Mouse (Mus musculus) stomach, embryonic 14.5 days (tissue): ENCODE results near the gene Thoc6. TPM values are rescaled to one million over a fixed set of nuclear protein-coding genes. Genes with fewer than 3 reads are reported as not detected.

Experiments
- ATAC-seq: fragments of 200-750 bp; cut with Nextera tagmentation; 2 replicates; pipeline ENCODE4 v1.8.0; 2017; ENCODE audit warnings: low read depth, moderate TSS enrichment; ENCODE audit not compliant: insufficient number of reproducible peaks, insufficient read depth, low FRiP score
- H3K27ac ChIP-seq: fragments of 300-500 bp; sonication (generic); 2 replicates; pipeline ENCODE4 v1.5.1; 2014; ENCODE audit warnings: mild to moderate bottlenecking, low read length, moderate library complexity, mixed read lengths
- H3K27me3 ChIP-seq: fragments of 300-500 bp; sonication (generic); 2 replicates; pipeline ENCODE4 v1.6.1; 2014; ENCODE audit warnings: low read length, control low read depth, mixed read lengths; ENCODE audit not compliant: control insufficient read depth, insufficient read depth
- H3K36me3 ChIP-seq: fragments of 300-500 bp; sonication (generic); 2 replicates; pipeline ENCODE4 v1.6.1; 2014; ENCODE audit warnings: mild to moderate bottlenecking, control low read depth, low read length, moderate library complexity, mixed read lengths; ENCODE audit not compliant: control insufficient read depth, insufficient read depth
- H3K4me1 ChIP-seq: fragments of 300-500 bp; sonication (generic); 2 replicates; pipeline ENCODE4 v1.6.1; 2014; ENCODE audit warnings: low read length, control low read depth, mixed read lengths; ENCODE audit not compliant: control insufficient read depth, insufficient read depth
- H3K4me2 ChIP-seq: fragments of 300-500 bp; sonication (generic); replicated peaks from 2 replicates; pipeline ENCODE4 v1.6.1; 2014; ENCODE audit warnings: low read depth, low read length, control low read depth
- H3K4me3 ChIP-seq: fragments of 300-500 bp; sonication (generic); 2 replicates; pipeline ENCODE4 v1.5.1; 2014; ENCODE audit warnings: low read depth, low read length, control low read depth
- H3K9ac ChIP-seq: fragments of 300-500 bp; sonication (generic); replicated peaks from 2 replicates; pipeline ENCODE4 v1.6.1; 2014; ENCODE audit warnings: low read depth, mild to moderate bottlenecking, control low read depth, low read length, moderate library complexity, mixed read lengths
- H3K9me3 ChIP-seq: fragments of 300-500 bp; sonication (generic); 2 replicates; pipeline ENCODE4 v1.6.1; 2016; ENCODE audit warnings: low read depth, low read length, control low read depth; ENCODE audit not compliant: control insufficient read depth
- WGBS: fragments of 180-500 bp; shearing (Covaris S2); extraction: QIAGEN DNeasy Blood & Tissue Kit; methylation state at CpG from one replicate; pipeline ENCODE4 v1.1.7; 2014; 5-methylcytosine and 5-hydroxymethylcytosine counted together
- polyA plus RNA-seq: library from polyadenylated mRNA; unstranded; fragments of >200 nt; fragmentation: Nextera tagmentation; extraction: Ambion mirVana; gene quantifications from 2 replicates; pipeline ENCODE4 v1.2.1, GENCODE M21; 2014

Thoc6 gene
- 36.5 and 40.0 TPM in 2 replicates for polyA plus RNA-seq

DNA sequence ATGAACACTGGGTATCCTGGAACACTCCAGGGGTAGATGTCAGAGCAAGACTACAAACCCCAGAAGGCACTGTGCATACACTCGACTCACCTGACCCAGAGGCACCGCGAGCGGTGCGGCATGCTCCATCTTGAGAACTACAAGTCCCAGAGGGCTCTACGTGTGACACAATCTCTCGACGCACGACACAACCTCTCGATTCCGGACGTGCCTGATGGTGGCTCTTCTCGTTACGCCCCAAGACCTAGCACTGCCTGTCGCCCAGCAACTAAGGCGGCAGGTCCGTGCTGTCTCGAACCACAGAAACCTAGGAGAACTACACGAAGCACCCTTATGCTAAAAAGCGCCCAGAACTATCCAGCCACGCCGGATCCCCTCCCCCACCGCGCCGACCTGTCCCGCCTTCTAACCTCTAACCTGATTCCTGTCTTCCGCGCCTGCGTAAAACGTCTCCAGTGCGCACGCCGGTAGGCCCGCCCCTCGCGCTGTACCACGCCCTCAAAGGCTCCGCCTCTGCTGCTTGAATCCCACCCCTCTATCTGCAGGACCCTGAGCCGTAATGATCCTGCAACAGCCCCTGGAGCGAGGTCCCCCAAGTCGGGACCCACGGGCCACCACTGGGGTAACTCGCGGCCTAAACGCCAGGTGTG, at the start of gene Thoc6, which contains the start of gene Hcfc1r1:
Gene Thoc6, minus strand, starts transcription at position 459 of the 650 bp plus-strand sequence.
Gene Hcfc1r1, plus strand, starts transcription at position 173 of the 650 bp plus-strand sequence.
- no peaks in the 10 kb centered on the region for H3K27me3 ChIP-seq
- H3K9me3 ChIP-seq = no peaks in the 10 kb centered on the region
- H3K4me2 ChIP-seq = peak within 1 kb of the TSS; percentile 72
- WGBS = 0% methylated on average over 45 of the region's 45 CpGs
- H3K9ac ChIP-seq = peak within 1 kb of the TSS; percentile 47; the same call in 1 of the 2 replicates
- peak within 1 kb of the TSS; percentile 54 for H3K4me3 ChIP-seq
- H3K27ac ChIP-seq = peak within 1 kb of the TSS; percentile 68; the same call in 1 of the 2 replicates
- H3K36me3 ChIP-seq = peaks cover 17% of the 10 kb centered on the region
- peaks cover 29% of the 10 kb centered on the region; the same call in 1 of the 2 replicates for H3K4me1 ChIP-seq
- peak; percentile 91 for ATAC-seq

DNA sequence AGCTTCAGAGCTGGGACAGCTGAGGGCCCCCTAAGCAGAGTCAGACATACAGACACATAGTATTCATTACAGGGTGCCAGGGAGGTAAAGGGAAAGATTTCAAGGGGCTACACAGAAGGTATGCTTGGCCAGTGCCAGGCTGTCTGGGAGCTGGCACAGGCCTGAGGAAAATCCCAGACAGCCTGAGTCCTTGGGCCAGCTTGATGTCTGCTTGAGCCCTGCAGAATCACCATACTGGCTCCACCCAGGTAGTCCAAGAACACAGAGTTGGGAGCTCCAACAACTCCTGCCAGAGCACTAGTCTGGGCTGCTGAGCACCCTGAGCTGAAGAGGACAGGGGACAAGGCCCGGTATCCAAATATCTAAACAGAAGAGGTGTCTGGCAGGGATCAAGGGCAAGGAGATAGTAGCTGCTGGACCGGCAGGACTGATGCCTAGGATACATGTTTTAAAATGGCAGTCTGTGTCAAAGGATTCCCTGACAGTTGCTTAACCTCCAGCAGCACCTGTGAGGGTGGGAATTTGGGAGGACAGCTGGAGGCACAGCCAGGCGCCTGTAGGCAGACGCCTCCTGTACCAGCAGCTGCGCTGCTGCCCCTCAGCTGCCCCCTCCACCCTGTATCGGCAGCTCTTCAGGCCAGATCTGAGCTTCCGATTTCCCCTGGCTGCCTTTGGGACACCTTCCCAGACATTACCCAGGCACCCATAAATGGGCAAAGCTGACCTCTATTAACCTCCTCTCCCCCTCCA, 48.9 kb upstream of the Thoc6 start, which contains the start of gene 1520401A03Rik:
Gene 1520401A03Rik, minus strand, starts transcription at position 408 of the 750 bp plus-strand sequence.
- Histone ChIP-seq H3K36me3 (no peaks in the 10 kb centered on the region), H3K9ac (no peak within 1 kb of the TSS), H3K9me3 (no peaks in the 10 kb centered on the region), H3K27ac (no peak within 1 kb of the TSS), H3K4me1 (peaks cover 5% of the 10 kb centered on the region; the same call in 1 of the 2 replicates), H3K4me2 (no peak within 1 kb of the TSS), H3K4me3 (no peak within 1 kb of the TSS), H3K27me3 (no peaks in the 10 kb centered on the region)
- no peak for ATAC-seq
- WGBS = 68% methylated on average over 7 of the region's 7 CpGs

DNA sequence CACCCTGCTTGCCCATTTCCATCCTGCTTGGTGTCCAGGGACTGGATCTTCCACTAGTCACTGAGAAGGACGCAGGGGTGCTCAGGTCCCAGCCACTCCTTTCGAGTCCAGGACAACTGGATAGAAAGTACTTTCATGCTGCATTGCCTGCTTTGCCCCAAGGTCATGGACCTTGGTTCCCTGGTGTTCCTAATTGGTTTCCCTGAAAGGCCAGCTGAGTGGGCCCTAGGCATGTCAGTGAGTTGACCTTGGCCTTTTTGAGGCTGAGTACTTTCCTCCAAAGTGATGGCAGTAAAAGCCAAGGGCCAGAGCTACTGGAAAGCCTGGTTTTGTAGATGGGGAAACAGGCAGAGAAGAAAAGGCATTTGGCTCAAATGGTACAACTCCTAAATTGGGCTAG, 48.2 kb upstream of the Thoc6 start:
- H3K4me2 ChIP-seq = no peak overlapping the region
- no peaks in the 10 kb centered on the region for H3K9me3 ChIP-seq
- H3K27me3 ChIP-seq = no peaks in the 10 kb centered on the region
- no peak overlapping the region for H3K9ac ChIP-seq
- no peak overlapping the region for H3K4me3 ChIP-seq
- ATAC-seq = no peak
- no peak overlapping the region for H3K27ac ChIP-seq
- no peaks in the 10 kb centered on the region for H3K36me3 ChIP-seq
- H3K4me1 ChIP-seq = no peaks in the 10 kb centered on the region
- WGBS = 92% methylated on average over 2 of the region's 2 CpGs

DNA sequence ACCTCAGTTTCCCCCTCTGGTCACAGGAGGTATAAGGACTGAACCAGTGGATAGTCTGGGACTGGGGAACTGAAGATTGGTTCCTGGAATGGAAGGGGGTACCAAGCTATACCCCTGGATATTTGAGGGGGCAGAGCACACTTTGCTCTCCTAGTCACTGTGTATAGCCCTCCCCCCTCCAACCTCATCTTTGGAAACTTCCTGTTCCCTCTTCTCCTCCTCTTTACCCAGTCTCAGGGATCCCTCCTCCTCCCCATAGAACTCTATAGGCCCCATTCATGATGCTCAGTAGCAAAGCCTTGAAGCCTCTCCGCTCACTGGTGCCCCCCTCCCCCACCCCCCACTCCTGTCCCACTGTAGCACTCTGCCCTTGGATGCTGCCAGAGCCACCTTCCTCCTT, 45.8 kb upstream of the Thoc6 start:
- no peaks in the 10 kb centered on the region for H3K36me3 ChIP-seq

DNA sequence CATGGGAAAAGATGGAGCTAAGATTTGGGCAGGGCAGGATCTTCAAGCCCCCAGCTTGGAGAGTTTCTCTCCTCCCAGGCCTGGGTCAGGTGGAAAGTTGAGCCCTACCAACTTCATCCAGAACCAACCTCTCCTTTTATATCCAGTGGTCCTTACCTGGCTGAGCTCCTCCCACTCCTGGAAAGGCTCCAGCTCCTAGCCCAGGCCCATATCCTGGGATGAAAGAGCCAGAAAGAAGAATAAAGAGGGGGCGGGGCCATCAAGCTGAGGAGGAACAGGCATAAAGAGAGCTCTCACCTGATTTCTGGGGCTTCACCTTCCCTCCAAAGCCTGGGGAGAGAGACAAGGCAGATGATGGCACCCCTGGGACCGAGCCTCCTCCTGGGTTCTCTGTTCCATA, 43.3 kb upstream of the Thoc6 start:
- H3K4me1 ChIP-seq = no peaks in the 10 kb centered on the region
- no peak overlapping the region for H3K4me3 ChIP-seq
- no peaks in the 10 kb centered on the region for H3K27me3 ChIP-seq
- H3K9me3 ChIP-seq = no peaks in the 10 kb centered on the region
- H3K27ac ChIP-seq = no peak overlapping the region
- ATAC-seq = no peak
- H3K9ac ChIP-seq = no peak overlapping the region
- H3K4me2 ChIP-seq = no peak overlapping the region
- WGBS = 71% methylated on average over 2 of the region's 2 CpGs
- H3K36me3 ChIP-seq = no peaks in the 10 kb centered on the region

More for the DNA sequence above, 45.8 kb upstream of the Thoc6 start:
- no peak overlapping the region for H3K9ac ChIP-seq
- H3K4me2 ChIP-seq = no peak overlapping the region
- no peak overlapping the region for H3K27ac ChIP-seq
- H3K4me1 ChIP-seq = no peaks in the 10 kb centered on the region
- WGBS = 20% methylated on average over 1 of the region's 1 CpGs
- no peak for ATAC-seq
- no peaks in the 10 kb centered on the region for H3K9me3 ChIP-seq
- H3K4me3 ChIP-seq = no peak overlapping the region
- no peaks in the 10 kb centered on the region for H3K27me3 ChIP-seq

DNA sequence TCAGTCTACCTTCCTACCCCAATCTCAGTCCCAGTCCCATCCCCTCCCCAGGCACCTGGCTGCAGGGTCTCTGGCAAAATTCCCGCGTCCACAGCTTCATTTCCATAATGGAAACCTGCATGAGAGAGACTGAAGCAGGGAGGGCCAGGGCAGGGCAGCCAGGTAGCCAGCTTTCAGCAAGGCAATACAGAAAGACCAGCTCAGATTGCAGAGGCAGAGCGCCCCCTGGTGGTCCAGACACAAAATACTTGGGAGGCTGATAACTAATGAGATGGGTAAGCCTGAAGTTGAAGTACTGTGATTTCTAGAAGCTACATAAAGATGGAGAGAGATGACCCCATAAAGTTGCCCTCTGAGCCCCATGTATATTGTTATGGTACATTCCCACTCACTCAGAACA, 32.5 kb upstream of the Thoc6 start:
- H3K9me3 ChIP-seq = no peaks in the 10 kb centered on the region
- 0% methylated on average over 3 of the region's 3 CpGs for WGBS
- H3K36me3 ChIP-seq = no peaks in the 10 kb centered on the region
- no peak overlapping the region for H3K9ac ChIP-seq
- no peak for ATAC-seq
- no peak overlapping the region for H3K27ac ChIP-seq
- H3K4me3 ChIP-seq = no peak overlapping the region
- no peak overlapping the region for H3K4me2 ChIP-seq
- H3K4me1 ChIP-seq = peaks cover 6% of the 10 kb centered on the region; the same call in 1 of the 2 replicates
- no peaks in the 10 kb centered on the region for H3K27me3 ChIP-seq

DNA sequence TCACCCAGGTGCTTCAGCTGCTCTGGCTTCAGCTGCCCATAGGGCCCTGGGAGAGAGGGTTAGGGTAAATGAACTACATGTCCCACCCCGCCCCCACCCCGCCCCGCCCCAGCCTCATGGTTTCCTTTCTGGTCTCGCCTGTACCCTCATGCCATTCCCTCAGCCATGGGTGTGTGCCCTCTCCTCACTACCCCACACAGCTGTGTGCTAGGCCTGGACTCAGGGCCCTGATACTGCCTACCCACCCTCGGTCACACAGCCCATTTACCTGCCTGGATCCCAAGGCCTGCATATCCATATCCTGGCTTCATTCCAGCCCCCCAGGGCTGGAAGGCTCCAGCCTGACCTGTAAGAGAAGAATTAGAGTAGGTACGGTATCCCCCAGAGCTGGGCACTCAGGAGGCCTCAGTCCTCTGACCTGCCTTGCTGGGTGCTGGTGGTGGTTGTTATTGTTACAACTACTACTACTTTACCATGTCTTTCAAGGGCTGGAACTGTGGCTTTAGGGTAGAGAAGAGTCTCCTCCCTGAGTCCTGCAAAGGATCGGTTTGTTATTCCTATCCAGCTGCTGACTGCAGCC, 31.9 kb upstream of the Thoc6 start:
- H3K27me3 ChIP-seq = no peaks in the 10 kb centered on the region
- no peak overlapping the region for H3K9ac ChIP-seq
- H3K36me3 ChIP-seq = no peaks in the 10 kb centered on the region
- peaks cover 6% of the 10 kb centered on the region; the same call in 1 of the 2 replicates for H3K4me1 ChIP-seq
- no peak overlapping the region for H3K4me2 ChIP-seq
- 81% methylated on average over 7 of the region's 7 CpGs for WGBS
- H3K4me3 ChIP-seq = no peak overlapping the region
- H3K9me3 ChIP-seq = no peaks in the 10 kb centered on the region
- no peak; the same call in 1 of the 2 replicates for ATAC-seq
- H3K27ac ChIP-seq = no peak overlapping the region

DNA sequence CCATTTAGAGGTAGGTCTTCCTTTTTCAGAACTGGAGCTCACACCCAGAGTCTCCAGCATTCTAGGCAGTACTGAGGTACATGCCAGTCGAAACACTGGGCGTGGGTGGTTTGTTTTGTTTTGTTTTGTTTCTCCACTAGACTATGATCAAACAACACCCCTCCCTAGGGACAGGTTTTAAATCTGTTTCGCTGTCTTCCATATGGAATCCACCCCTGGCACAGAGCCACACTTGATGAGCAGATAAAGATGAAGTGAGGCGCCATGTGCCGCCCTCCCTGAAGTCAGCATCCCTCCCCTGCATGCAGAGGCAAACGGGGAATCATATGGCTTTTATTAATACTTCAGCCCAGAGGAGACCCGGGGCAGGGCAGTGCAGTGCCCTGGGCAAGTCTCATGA, 31.1 kb upstream of the Thoc6 start:
- Histone ChIP-seq H3K9ac (no peak overlapping the region), H3K27ac (no peak overlapping the region), H3K4me3 (no peak overlapping the region), H3K27me3 (no peaks in the 10 kb centered on the region), H3K4me2 (no peak overlapping the region), H3K36me3 (no peaks in the 10 kb centered on the region), H3K4me1 (peaks cover 6% of the 10 kb centered on the region; the same call in 1 of the 2 replicates), H3K9me3 (no peaks in the 10 kb centered on the region)
- 53% methylated on average over 7 of the region's 7 CpGs for WGBS
- ATAC-seq = no peak
